Mouse (Mus musculus): ENCODE measurements around the gene Mpz.
A peak's percentile ranks its signal among the peaks of the same experiment; 100 is the strongest.

GRCm38 (mm10) chr1:171101733-171102546 lies 48.6 kb upstream of the Mpz start:
- TF ChIP-seq CTCF (IDR thresholded peaks at IDR 0.05; ENCODE audit: borderline replicate concordance, insufficient read depth, low read depth, low read length) (peak; percentile 18; the same call in 1 of the 2 replicates), POLR2A (IDR thresholded peaks at IDR 0.05; ENCODE audit: borderline replicate concordance, insufficient read depth, low read length) (no peak)

All from cerebellum, adult 2 months (tissue).